ENCODE assay signal across 17 mouse cellular contexts in the genomic region with DNA sequence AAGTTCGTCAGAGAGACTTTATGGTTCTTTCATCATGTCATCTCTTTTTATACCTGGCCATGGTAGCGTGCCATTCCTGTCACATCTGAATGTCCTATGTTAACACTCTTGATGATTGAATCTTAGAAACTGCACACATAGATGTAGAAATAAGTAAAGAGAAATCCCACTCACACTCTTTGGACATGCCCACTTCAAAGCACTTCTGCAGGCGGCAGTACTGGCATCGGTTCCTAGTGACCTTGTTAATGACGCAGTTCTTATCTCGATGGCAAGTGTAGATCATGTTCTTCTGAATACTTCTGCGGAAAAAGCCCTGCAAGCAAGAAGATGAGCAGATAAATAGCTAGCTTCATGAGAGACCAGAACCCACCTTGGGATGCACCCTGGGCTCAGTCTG.
"Had no signal": no experiment of that assay in that cellular context is flagged by ENCODE, and none has a peak within 500 bp of the region (broad histone marks: within the 10 kb centered on the region; RNA-seq: fewer than 3 reads in every experiment).

No protein-coding gene starts in this region.

- H3K27ac ChIP-seq: limb, embryonic 15.5 days; liver, embryonic 13.5 days; macrophage; midbrain, embryonic 15.5 days; neural tube, embryonic 13.5 days had no signal

- H3K36me3 ChIP-seq: limb, embryonic 15.5 days; liver, embryonic 13.5 days; midbrain, embryonic 15.5 days had no signal

- H3K4me3 ChIP-seq: limb, embryonic 15.5 days; liver, embryonic 13.5 days; megakaryocyte, embryonic 14.5 days; midbrain, embryonic 15.5 days; neural tube, embryonic 13.5 days had no signal

- H3K4me2 ChIP-seq: limb, embryonic 15.5 days; liver, embryonic 13.5 days; midbrain, embryonic 11.5 days; midbrain, embryonic 15.5 days; neural tube, embryonic 13.5 days had no signal

- ATAC-seq: liver, postnatal 0 days; midbrain, embryonic 15.5 days had no signal

- H3K4me1 ChIP-seq: liver, embryonic 13.5 days; megakaryocyte, embryonic 14.5 days; midbrain, embryonic 15.5 days had no signal

- DNase-seq: kidney, adult 8-10 months; kidney, postnatal 25 days; layer of hippocampus, adult 9-11 months; layer of hippocampus, postnatal 36 days; liver, embryonic 13.5 days; liver, postnatal 0 days; retina, postnatal 1 day; right cerebral cortex, postnatal 4 days; spleen, adult 18-20 months; thymus, adult 2 months; thymus, postnatal 25 days had no signal

- H3K9ac ChIP-seq: limb, embryonic 15.5 days; liver, embryonic 13.5 days; liver, postnatal 0 days; midbrain, embryonic 15.5 days; neural tube, embryonic 13.5 days had no signal

- H3K27me3 ChIP-seq: limb, embryonic 15.5 days; liver, embryonic 13.5 days; megakaryocyte, embryonic 14.5 days; midbrain, embryonic 15.5 days; neural tube, embryonic 13.5 days had no signal

- H3K9me3 ChIP-seq: limb, embryonic 15.5 days; liver, embryonic 13.5 days; midbrain, embryonic 15.5 days; neural tube, embryonic 13.5 days had no signal
